Mouse (Mus musculus) heart, postnatal 0 days (tissue): ENCODE results near the gene M6pr.

ENCODE experiments used
- CTCF ChIP-seq: IDR thresholded peaks from 2 replicates; pipeline ENCODE4 v1.5.1; 2016; ENCODE audit warnings: antibody characterized with exemption, control low read depth, low read depth
- EP300 ChIP-seq: IDR thresholded peaks from 2 replicates; pipeline ENCODE4 v1.6.1; 2016; ENCODE audit warnings: antibody characterized with exemption, low read depth

GRCm38 (mm10) chr6:122343719-122344118 lies 35.2 kb downstream of the M6pr start:
- TF ChIP-seq CTCF (no peak), EP300 (no peak)
